18 mouse cellular contexts compared by ENCODE assay signal in the genomic region with DNA sequence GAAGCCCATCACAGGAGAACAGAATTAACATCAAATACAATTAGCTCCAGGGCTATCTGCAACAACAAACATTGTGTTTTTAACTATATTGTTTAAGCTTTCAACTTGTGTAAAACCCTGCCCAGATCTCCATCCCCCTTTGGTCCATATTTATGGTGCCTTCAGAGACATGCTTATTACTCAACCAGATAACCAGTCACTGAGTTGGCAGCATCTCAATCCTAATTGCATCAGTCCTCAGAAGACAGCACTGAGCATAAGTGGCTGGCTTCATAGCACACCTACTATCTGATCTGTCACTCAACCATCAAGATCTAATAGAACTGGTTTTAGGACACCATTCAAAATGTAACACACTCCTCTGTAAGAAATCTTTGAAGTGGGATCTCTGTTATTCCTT. TPM values are rescaled to one million over a fixed set of nuclear protein-coding genes. Genes with fewer than 3 reads are reported as not detected.
"Had no signal": no experiment of that assay in that cellular context is flagged by ENCODE, and none has a peak within 500 bp of the region (broad histone marks: within the 10 kb centered on the region; RNA-seq: fewer than 3 reads in every experiment).

No protein-coding gene starts in this region.

- H3K9ac ChIP-seq: liver, embryonic 13.5 days; liver, postnatal 0 days; lung, embryonic 15.5 days had no signal

- H3K4me2 ChIP-seq: liver, embryonic 13.5 days; lung, embryonic 15.5 days had no signal

- DNase-seq: kidney, postnatal 10 days; kidney, postnatal 4 days; liver, embryonic 13.5 days; liver, postnatal 0 days; right cerebral cortex, adult 18-20 months; right cerebral cortex, postnatal 25 days; thymus, postnatal 14 days had no signal

- H3K4me3 ChIP-seq: layer of hippocampus, adult 2 months; liver, embryonic 13.5 days; lung, embryonic 15.5 days had no signal

- H3K4me1 ChIP-seq: liver, embryonic 13.5 days; lung, embryonic 15.5 days had no signal

- ATAC-seq: liver, postnatal 0 days; midbrain, embryonic 16.5 days had no signal

- H3K9me3 ChIP-seq: liver, embryonic 13.5 days; lung, embryonic 15.5 days had no signal

- H3K27me3 ChIP-seq: liver, embryonic 13.5 days; lung, embryonic 15.5 days had no signal

- H3K27ac ChIP-seq: layer of hippocampus, adult 2 months; liver, embryonic 13.5 days; lung, embryonic 15.5 days had no signal

RNA-seq across cellular contexts. Expression of a gene that starts 12.5 kb away (rescaled TPM):
- total RNA-seq: layer of hippocampus, adult 2 months; layer of hippocampus, postnatal 10 days; left cerebral cortex, postnatal 36 days; megakaryocyte progenitor cell, adult 5-6 weeks had no signal
- polyA plus RNA-seq: kidney, embryonic 14.5 days; limb, embryonic 14.5 days; liver, embryonic 13.5 days; liver, postnatal 0 days; lung, embryonic 15.5 days; midbrain, embryonic 16.5 days; neural tube, embryonic 14.5 days; small intestine, adult 2 months; stomach, embryonic 16.5 days had no signal

RNA-seq across cellular contexts. Expression of a gene that starts 20.8 kb away (rescaled TPM):
- total RNA-seq: layer of hippocampus, adult 2 months; layer of hippocampus, postnatal 10 days; left cerebral cortex, postnatal 36 days had no signal
- polyA plus RNA-seq: kidney, embryonic 14.5 days; midbrain, embryonic 16.5 days; neural tube, embryonic 14.5 days had no signal
